Mouse (Mus musculus): ENCODE data around the gene 4933416C03Rik.

Gene 4933416C03Rik

GRCm38 (mm10) chr10:116078636-116079035 is 35.1 kb downstream of the 4933416C03Rik start:
- DNase-seq (ENCODE audit: low spot score in 2 of 2): no peak

DNA sequence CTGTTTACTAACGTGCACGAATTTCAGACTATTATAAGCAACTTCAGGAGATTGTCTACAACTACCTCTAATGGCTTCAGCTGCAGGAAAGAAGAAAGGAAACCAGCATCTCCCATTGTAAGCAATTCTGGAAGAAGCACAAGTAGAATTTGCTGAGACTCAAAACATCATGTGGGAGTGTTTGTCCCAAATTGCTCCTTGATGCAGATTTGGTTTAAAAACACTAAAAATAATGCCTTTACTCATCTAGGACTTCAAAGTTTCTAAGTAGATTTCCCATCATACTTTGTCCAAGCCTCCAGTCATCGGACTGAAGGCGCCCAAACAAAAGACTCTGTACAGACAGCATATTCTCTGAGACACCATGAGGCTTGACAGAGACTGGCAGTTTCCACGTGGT is 37.8 kb downstream of the 4933416C03Rik start:
- no peak for DNase-seq (ENCODE audit: low spot score in 2 of 2)
